Mouse (Mus musculus) midbrain, postnatal 0 days (tissue): Measurements from ENCODE around the gene Fbxo21. TPM values are rescaled to one million over a fixed set of nuclear protein-coding genes. Genes with fewer than 3 reads are reported as not detected.

Source experiments
- ATAC-seq: fragments of 200-750 bp; cut with Nextera tagmentation; 2 replicates; pipeline ENCODE4 v1.8.0; 2017; ENCODE audit warnings: moderate number of reproducible peaks, mild to moderate bottlenecking, moderate TSS enrichment, moderate library complexity; ENCODE audit not compliant: low FRiP score
- DNase-seq: peaks from one replicate; pipeline ENCODE4 v3.0.0-alpha.2; 2015; ENCODE audit warnings: low spot score
- H3K27ac ChIP-seq: fragments of 300-500 bp; sonication (generic); 2 replicates; pipeline ENCODE4 v1.5.1; 2014; ENCODE audit warnings: low read depth, mild to moderate bottlenecking, low read length, mixed read lengths
- H3K27me3 ChIP-seq: fragments of 300-500 bp; sonication (generic); 2 replicates; pipeline ENCODE4 v1.6.1; 2014; ENCODE audit warnings: low read length, control low read depth, mixed read lengths; ENCODE audit not compliant: insufficient read depth
- H3K36me3 ChIP-seq: fragments of 300-500 bp; sonication (generic); 2 replicates; pipeline ENCODE4 v1.6.1; 2014; ENCODE audit warnings: low read length, control low read depth, mixed read lengths; ENCODE audit not compliant: insufficient read depth
- H3K4me1 ChIP-seq: fragments of 300-500 bp; sonication (generic); 2 replicates; pipeline ENCODE4 v1.6.1; 2014; ENCODE audit warnings: mild to moderate bottlenecking, control low read depth, antibody characterized with exemption, low read length, mixed read lengths; ENCODE audit not compliant: insufficient read depth
- H3K4me2 ChIP-seq: fragments of 300-500 bp; sonication (generic); 2 replicates; pipeline ENCODE4 v1.6.1; 2014; ENCODE audit warnings: low read depth, mild to moderate bottlenecking, low read length, mixed read lengths; ENCODE audit not compliant: poor library complexity, severe bottlenecking
- H3K4me3 ChIP-seq: fragments of 300-500 bp; sonication (generic); 2 replicates; pipeline ENCODE4 v1.5.1; 2014; ENCODE audit warnings: low read depth, mild to moderate bottlenecking, low read length, moderate library complexity
- H3K9ac ChIP-seq: fragments of 300-500 bp; sonication (generic); replicated peaks from 2 replicates; pipeline ENCODE4 v1.6.1; 2014; ENCODE audit warnings: mild to moderate bottlenecking, low read length, moderate library complexity, mixed read lengths; ENCODE audit not compliant: poor library complexity, severe bottlenecking
- H3K9me3 ChIP-seq: fragments of 300-500 bp; sonication (generic); 2 replicates; pipeline ENCODE4 v1.6.1; 2016; ENCODE audit warnings: low read length, control low read depth
- CTCF ChIP-seq: IDR thresholded peaks from 2 replicates; pipeline ENCODE4 v1.5.1; 2016; ENCODE audit warnings: antibody characterized with exemption, mild to moderate bottlenecking
- WGBS: fragments of 180-500 bp; shearing (Covaris S2); extraction: QIAGEN DNeasy Blood & Tissue Kit; methylation state at CpG from one replicate; pipeline ENCODE4 v1.1.7; 2014; 5-methylcytosine and 5-hydroxymethylcytosine counted together
- polyA plus RNA-seq: library from polyadenylated mRNA; unstranded; fragments of >200 nt; fragmentation: Nextera tagmentation; extraction: Ambion mirVana; gene quantifications from 2 replicates; pipeline ENCODE4 v1.2.1, GENCODE M21; 2015
- total RNA-seq: library from RNA; depleted of rRNA; stranded (reverse); fragments of >200 nt; gene quantifications from 2 replicates; pipeline ENCODE4 v1.2.3, GENCODE M21; 2014

Gene Fbxo21
- total and polyA plus RNA-seq, 2 experiments from 2014 or later = 156 to 203 TPM

DNA sequence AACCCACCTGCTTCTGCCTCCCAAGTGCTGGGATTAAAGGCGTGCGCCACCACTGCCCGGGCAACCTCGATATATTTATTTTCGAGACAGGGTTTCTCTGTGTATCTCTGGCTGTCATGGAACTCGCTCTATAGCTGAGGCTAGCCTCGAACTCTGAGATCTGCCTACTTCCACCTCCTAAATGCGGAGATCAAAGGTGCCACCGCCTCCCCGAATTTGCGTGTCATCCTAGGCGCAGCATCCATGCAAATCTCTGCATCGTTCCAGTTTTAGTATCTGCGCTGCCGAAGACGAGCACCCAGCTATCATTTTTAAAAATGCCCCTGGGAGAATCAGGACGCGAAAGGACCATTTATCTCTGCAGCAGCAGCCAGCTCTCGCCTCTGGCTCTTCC lies 270 bp upstream of the Fbxo21 start:
- peak overlapping the region; percentile 53 for H3K4me2 ChIP-seq
- H3K9me3 ChIP-seq = no peaks in the 10 kb centered on the region
- ATAC-seq = peak; percentile 17; the same call in 1 of the 2 replicates
- H3K4me3 ChIP-seq = peak overlapping the region; percentile 99
- DNase-seq = no peak
- peaks cover 6% of the 10 kb centered on the region; the same call in 1 of the 2 replicates for H3K36me3 ChIP-seq
- H3K4me1 ChIP-seq = peaks cover 7% of the 10 kb centered on the region; the same call in 1 of the 2 replicates
- H3K27me3 ChIP-seq = no peaks in the 10 kb centered on the region
- H3K27ac ChIP-seq = peak overlapping the region; percentile 94
- TF ChIP-seq CTCF = no peak
- whole genome bisulfite sequencing = 19% methylated on average over 19 of the region's 19 CpGs
- H3K9ac ChIP-seq = peak overlapping the region; percentile 98

DNA sequence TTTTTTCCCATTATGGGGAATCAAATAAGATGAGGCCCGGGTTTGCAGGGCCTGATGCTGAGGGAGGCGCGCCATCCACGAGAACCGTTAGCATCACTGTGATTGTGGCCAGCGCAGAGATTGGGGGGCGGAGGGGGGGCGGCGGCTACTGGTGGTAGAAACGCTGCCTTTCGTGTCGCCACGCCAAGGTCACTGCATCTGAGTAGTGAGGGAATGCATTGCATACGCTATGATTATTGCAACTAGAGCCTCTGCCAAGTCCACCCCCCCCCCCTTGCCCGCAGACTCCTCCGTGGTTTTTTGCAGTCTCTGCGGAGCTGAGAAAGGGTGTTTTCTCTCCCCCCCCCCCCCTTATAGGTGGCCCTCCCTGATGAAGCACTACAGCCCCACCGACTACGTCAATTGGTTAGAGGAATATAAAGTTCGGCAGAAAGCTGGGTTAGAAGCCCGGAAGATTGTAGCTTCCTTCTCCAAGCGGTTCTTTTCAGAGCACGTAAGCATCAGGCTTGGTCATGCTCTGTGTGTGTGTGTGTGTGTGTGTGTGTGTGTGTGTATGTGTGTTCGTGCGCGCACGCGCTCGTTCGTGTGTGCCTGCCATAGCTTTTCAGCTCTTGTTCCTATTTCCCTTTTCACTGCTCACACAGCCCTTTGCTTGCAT lies 1.1 kb downstream of the Fbxo21 start:
- H3K9me3 ChIP-seq = no peaks in the 10 kb centered on the region
- TF ChIP-seq CTCF = no peak
- H3K4me3 ChIP-seq = peak overlapping the region; percentile 99
- H3K27me3 ChIP-seq = no peaks in the 10 kb centered on the region
- peak overlapping the region; percentile 53 for H3K4me2 ChIP-seq
- WGBS = 3% methylated on average over 28 of the region's 30 CpGs
- H3K4me1 ChIP-seq = peaks cover 7% of the 10 kb centered on the region; the same call in 1 of the 2 replicates
- peak overlapping the region; percentile 98 for H3K9ac ChIP-seq
- peak; percentile 24; the same call in 1 of the 2 replicates for ATAC-seq
- H3K27ac ChIP-seq = peak overlapping the region; percentile 94
- peak; percentile 71 for DNase-seq
- H3K36me3 ChIP-seq = peaks cover 19% of the 10 kb centered on the region; the same call in 1 of the 2 replicates

- no peak for ATAC-seq
- H3K9ac ChIP-seq = peak overlapping the region; percentile 98
- peak overlapping the region; percentile 99 for H3K4me3 ChIP-seq
- no peak for DNase-seq
- no peak for TF ChIP-seq CTCF
- peaks cover 25% of the 10 kb centered on the region; the same call in 1 of the 2 replicates for H3K36me3 ChIP-seq
- H3K9me3 ChIP-seq = no peaks in the 10 kb centered on the region
- WGBS = 35% methylated on average over 17 of the region's 17 CpGs
- peaks cover 7% of the 10 kb centered on the region; the same call in 1 of the 2 replicates for H3K4me1 ChIP-seq
- H3K27ac ChIP-seq = peak overlapping the region; percentile 8; the same call in 1 of the 2 replicates
- peak overlapping the region; percentile 53 for H3K4me2 ChIP-seq
- no peaks in the 10 kb centered on the region for H3K27me3 ChIP-seq
Observed at GRCm38 (mm10) chr5:117978159-117978697, 1.7 kb downstream of the Fbxo21 start.

DNA sequence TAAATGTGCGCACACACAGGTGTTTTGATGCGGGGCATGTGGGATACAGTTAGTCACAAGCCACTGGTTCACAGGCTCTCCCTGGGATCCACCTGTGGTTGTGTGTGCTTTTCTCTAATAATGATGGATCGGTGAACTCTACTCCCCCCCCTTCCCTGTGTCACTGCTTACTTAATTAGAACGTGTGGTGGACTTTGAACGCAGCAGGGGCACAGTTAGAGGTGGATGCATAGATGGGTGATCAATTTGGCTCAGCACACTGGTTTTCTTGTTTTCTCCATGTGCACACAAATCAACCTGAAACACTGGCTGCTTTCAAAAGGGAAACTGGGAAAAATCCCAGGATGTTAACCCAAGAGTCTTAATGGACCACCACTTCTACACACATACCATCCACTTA lies 2.6 kb downstream of the Fbxo21 start:
- Histone ChIP-seq H3K9me3 (no peaks in the 10 kb centered on the region), H3K4me3 (peak overlapping the region; percentile 99; the same call in 1 of the 2 replicates), H3K27me3 (no peaks in the 10 kb centered on the region), H3K4me2 (peak overlapping the region; percentile 53; the same call in 1 of the 2 replicates), H3K4me1 (peaks cover 7% of the 10 kb centered on the region; the same call in 1 of the 2 replicates), H3K27ac (no peak overlapping the region), H3K36me3 (peaks cover 32% of the 10 kb centered on the region), H3K9ac (no peak overlapping the region)
- no peak for TF ChIP-seq CTCF
- no peak for DNase-seq
- ATAC-seq = no peak
- 57% methylated on average over 5 of the region's 5 CpGs for WGBS

DNA sequence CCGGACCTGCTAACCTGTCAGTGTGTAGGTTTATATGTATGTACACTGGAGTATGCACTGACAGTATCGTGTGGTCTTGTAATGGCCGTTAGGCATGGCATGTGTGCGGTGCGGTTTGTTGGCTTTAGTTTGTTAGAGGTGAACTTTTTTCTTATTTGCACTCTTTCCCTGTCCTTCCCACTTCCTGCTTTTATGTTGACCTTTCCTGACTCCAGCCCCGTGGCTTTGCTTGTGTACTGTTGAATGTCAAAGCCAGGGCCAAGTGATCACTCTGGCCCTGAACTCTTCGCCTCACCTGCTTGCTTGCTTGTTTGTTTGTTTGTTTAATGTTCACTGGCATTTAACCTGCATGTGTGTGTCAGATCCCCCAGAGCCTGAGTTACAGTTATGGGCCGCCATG lies 4.4 kb downstream of the Fbxo21 start:
- Histone ChIP-seq H3K27ac (no peak overlapping the region), H3K27me3 (no peaks in the 10 kb centered on the region), H3K4me3 (no peak overlapping the region), H3K9ac (no peak overlapping the region), H3K4me1 (peaks cover 7% of the 10 kb centered on the region; the same call in 1 of the 2 replicates), H3K36me3 (peaks cover 39% of the 10 kb centered on the region), H3K9me3 (no peaks in the 10 kb centered on the region), H3K4me2 (no peak overlapping the region)
- WGBS = 90% methylated on average over 8 of the region's 8 CpGs
- ATAC-seq = no peak
- no peak for DNase-seq
- no peak for TF ChIP-seq CTCF

- TF ChIP-seq CTCF = no peak
- 85% methylated on average over 5 of the region's 5 CpGs for WGBS
- ATAC-seq (no peak), DNase-seq (no peak)
- H3K4me2 ChIP-seq = no peak overlapping the region
- no peaks in the 10 kb centered on the region for H3K9me3 ChIP-seq
- H3K9ac ChIP-seq = no peak overlapping the region
- no peak overlapping the region for H3K27ac ChIP-seq
- H3K27me3 ChIP-seq = no peaks in the 10 kb centered on the region
- peaks cover 7% of the 10 kb centered on the region; the same call in 1 of the 2 replicates for H3K4me1 ChIP-seq
- H3K36me3 ChIP-seq = peaks cover 49% of the 10 kb centered on the region
- no peak overlapping the region for H3K4me3 ChIP-seq
Observed at GRCm38 (mm10) chr5:117981943-117982342, 5.4 kb downstream of the Fbxo21 start.
